Mouse (Mus musculus): ENCODE measurements around the gene Tsc22d2. TPM values are rescaled to one million over a fixed set of nuclear protein-coding genes. Genes with fewer than 3 reads are reported as not detected.

The Tsc22d2 gene
- total RNA-seq, 2 experiments from 2014 or later: 28.7 to 33.1 TPM

DNA sequence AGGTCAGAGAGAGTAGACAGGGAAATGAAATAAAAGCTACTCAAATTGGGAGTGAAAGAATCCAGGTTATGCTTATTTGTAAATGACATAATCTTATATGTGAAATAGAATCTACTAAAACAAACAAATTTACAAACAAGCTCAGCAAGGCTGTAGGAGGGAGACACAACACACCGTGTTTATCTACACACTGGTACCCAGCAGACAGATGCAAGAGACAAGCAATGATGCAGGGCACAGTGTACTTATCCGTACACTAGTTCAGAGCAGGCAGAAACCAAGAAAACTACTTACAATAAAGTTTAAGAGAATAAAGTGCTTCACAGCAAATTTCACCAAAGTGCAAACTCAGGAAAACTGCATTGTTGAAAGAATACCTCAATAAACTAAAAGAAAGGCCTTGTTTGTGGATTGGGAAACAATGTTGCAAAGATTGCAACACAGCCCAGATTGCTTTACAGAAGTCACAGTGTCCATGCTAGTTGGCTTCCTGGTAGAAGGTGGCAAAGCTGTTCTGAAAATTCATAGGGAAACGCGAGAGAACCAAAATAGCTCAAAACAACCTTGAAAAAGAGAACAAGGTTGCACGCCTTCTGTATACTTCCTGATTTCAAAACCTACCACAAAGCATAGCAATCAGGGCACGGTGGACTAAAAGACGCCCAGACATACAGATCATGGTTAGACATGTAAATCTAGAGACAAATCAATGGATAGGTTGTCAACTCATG, 93.7 kb downstream of the Tsc22d2 start:
- intact Hi-C loops (cut with DNase I): no loop called here
- DNase-seq: no peak

DNA sequence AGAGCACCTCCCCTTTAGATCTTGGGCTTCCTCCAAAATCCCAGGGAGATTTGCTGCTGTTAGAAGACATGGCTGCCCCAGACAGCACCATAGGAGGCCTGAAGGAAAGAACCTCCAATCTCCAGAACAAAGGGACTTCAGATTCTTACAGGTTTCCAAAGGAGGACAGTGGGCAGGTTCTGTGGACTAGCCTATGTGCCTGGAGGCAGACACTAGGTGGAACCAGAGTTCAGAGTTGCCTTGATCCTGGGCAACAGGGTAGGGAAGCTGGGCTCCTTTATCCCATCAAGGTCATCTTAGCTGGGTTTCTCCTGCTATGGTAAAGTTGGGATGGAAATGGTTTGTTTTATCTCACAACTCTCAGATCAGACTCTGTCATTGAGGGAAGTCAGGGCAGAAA, 97.1 kb downstream of the Tsc22d2 start:
- peak in 1 of 2 experiments; percentile 18 for DNase-seq
- intact Hi-C loops (cut with DNase I): no loop called here

DNA sequence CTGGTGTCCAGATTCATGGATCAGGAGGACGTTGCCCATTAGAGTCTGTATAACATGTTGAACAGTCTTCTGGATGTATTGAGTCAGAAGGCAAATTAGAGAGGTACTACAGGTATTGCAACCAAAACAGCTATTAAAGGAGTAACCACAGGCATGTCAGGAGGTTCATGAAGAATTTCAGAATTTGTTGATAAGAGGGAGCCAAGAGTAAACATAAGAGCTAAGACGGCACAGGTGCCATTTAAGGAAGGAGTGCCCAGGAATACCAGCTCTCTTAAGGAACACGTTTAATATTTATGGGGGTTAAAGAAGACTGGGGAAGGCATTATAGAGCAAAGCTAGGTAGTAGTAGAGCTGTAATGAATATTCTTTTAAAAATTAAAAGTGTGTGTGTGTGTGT, 98.2 kb downstream of the Tsc22d2 start:
- DNase-seq: no peak
- intact Hi-C loops (cut with DNase I): no loop called here

DNA sequence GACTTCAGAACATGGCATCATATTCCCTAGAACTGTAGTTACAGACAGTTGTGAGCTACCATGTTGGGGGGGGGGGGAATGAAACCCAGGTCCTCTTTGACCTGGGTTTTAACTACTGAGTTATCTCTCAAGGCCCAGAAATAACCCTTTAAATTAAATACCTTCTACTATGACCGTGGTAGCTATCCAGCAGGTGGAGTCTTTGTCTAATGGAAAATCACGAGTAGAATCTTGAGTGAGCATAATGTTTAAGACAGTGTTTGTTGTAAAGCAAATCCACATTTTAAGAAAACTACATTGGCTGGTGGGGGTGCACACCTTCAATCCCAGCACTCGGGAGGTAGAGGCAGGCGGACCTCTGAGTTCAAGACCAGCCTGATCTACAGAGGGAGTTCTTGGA, 99.0 kb downstream of the Tsc22d2 start:
- intact Hi-C loops (cut with DNase I): no loop called here
- no peak for DNase-seq

DNA sequence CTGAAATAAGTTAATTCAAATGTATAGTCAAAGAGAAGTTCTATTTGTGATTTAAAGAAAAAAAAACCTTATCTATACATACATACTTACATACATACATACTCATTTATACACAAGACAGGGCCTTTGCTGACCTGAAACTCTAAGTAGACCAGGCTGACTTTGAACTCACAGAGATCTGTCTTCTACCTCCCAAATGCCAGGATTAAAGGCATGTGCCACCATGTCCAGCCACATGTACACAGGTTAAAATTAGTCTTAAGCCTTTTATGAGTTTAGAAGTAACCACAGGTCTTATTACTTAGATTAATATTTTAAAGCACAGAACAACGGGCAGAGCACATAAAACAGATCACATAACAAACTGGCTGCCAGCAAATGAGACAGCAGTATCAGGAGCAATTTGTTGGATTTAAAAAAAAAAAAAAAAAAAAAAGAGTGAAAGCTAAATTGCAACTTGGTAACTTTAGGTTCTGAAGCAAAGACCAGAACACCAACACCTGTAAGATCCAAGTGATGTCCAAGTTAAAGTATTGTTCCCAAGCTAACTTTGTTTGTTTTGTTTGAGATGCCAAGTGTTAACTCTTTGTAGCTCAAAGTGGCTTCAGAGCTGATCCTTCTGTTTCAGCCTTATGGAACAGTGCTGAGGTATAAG, 101.6 kb downstream of the Tsc22d2 start:
- intact Hi-C loops (cut with DNase I): no loop called here
- no peak for DNase-seq

Other genes starting within 250 kb of the Tsc22d2 start
- 10 to 100 TPM; 43.5 to 45.8 TPM for gene Eif2a, start 111.1 kb downstream of the Tsc22d2 start, total RNA-seq (2021)
- 10 to 100 TPM; 20.7 to 21.4 TPM for gene Serp1, start 111.2 kb downstream of the Tsc22d2 start, total RNA-seq (2021)
- 100 to 1,000 TPM; 117 to 118 TPM for gene Selenot, start 161.9 kb downstream of the Tsc22d2 start, total RNA-seq (2021)
- gene Erich6, start 222.5 kb downstream of the Tsc22d2 start, total RNA-seq (2021): under 1 TPM in 1 of 2 experiments, not detected in 1; 0.12 TPM